Mouse (Mus musculus) neural tube, embryonic 11.5 days (tissue): ENCODE results near the gene 6430531B16Rik. TPM values are rescaled to one million over a fixed set of nuclear protein-coding genes. Genes with fewer than 3 reads are reported as not detected.

Experiments
- ATAC-seq: fragments of 200-750 bp; cut with Nextera tagmentation; 2 replicates; pipeline ENCODE4 v1.8.0; 2017; ENCODE audit warnings: moderate number of reproducible peaks, mild to moderate bottlenecking, moderate TSS enrichment, moderate library complexity; ENCODE audit not compliant: insufficient read depth, low FRiP score, low TSS enrichment
- DNase-seq: peaks from one replicate; pipeline ENCODE4 v3.0.0-alpha.2; 2015; ENCODE audit warnings: low spot score
- H3K27ac ChIP-seq: fragments of 300-500 bp; sonication (generic); 2 replicates; pipeline ENCODE4 v1.5.1; 2014; ENCODE audit warnings: low read depth, mild to moderate bottlenecking, low read length
- H3K27me3 ChIP-seq: fragments of 300-500 bp; sonication (generic); 2 replicates; pipeline ENCODE4 v1.6.1; 2014; ENCODE audit warnings: mild to moderate bottlenecking, low read length, mixed read lengths; ENCODE audit not compliant: control insufficient read depth, insufficient read depth
- H3K36me3 ChIP-seq: fragments of 300-500 bp; sonication (generic); 2 replicates; pipeline ENCODE4 v1.6.1; 2014; ENCODE audit warnings: mild to moderate bottlenecking, low read length, moderate library complexity, mixed read lengths; ENCODE audit not compliant: control insufficient read depth, insufficient read depth
- H3K4me1 ChIP-seq: fragments of 300-500 bp; sonication (generic); 2 replicates; pipeline ENCODE4 v1.6.1; 2014; ENCODE audit warnings: low read length, mixed read lengths; ENCODE audit not compliant: control insufficient read depth, insufficient read depth
- H3K4me2 ChIP-seq: fragments of 300-500 bp; sonication (generic); 2 replicates; pipeline ENCODE4 v1.6.1; 2014; ENCODE audit warnings: low read depth, mild to moderate bottlenecking, moderate library complexity
- H3K4me3 ChIP-seq: fragments of 300-500 bp; sonication (generic); 2 replicates; pipeline ENCODE4 v1.5.1; 2014; ENCODE audit warnings: low read depth, low read length
- H3K9ac ChIP-seq: fragments of 300-500 bp; sonication (generic); 2 replicates; pipeline ENCODE4 v1.6.1; 2014; ENCODE audit warnings: mild to moderate bottlenecking, low read length
- H3K9me3 ChIP-seq: fragments of 300-500 bp; sonication (generic); 2 replicates; pipeline ENCODE4 v1.6.1; 2016; ENCODE audit warnings: low read length; ENCODE audit not compliant: control insufficient read depth
- WGBS: fragments of 180-500 bp; shearing (Covaris S2); extraction: QIAGEN DNeasy Blood & Tissue Kit; methylation state at CpG from one replicate; pipeline ENCODE4 v1.1.7; 2014; 5-methylcytosine and 5-hydroxymethylcytosine counted together
- polyA plus RNA-seq: library from polyadenylated mRNA; unstranded; fragments of >200 nt; fragmentation: Nextera tagmentation; extraction: Ambion mirVana; gene quantifications from 2 replicates; pipeline ENCODE4 v1.2.1, GENCODE M21; 2014

6430531B16Rik gene
- polyA plus RNA-seq, 1 experiment from 2014 or later = not detected

DNA sequence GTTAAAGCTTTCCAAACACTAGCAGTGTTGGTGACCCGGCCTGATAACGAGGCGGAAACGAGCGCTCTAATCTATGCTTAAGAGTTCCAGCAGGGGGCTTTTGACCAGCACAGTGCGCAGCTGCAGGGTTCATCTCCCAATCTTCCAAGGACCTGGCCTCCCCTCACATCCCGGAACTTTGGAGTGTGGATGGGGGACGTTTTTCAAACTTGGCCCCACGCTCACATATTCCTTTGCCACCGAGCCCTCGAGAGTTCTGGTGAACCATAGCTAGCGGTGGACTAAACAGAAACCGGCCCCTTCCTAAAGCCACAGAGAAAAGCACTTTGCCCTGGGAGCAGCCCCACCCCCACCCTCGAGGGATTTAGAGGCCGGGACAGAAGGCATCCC lies 28.7 kb downstream of the 6430531B16Rik start:
- Histone ChIP-seq H3K4me3 (peak overlapping the region; percentile 38), H3K27me3 (peaks cover 30% of the 10 kb centered on the region), H3K4me2 (peak overlapping the region; percentile 67), H3K9ac (peak overlapping the region; percentile 45; the same call in 1 of the 2 replicates), H3K9me3 (no peaks in the 10 kb centered on the region), H3K27ac (no peak overlapping the region), H3K36me3 (no peaks in the 10 kb centered on the region), H3K4me1 (no peaks in the 10 kb centered on the region; the same call in 1 of the 2 replicates)
- under 1% methylated on average over 15 of the region's 15 CpGs for WGBS
- DNase-seq (peak; percentile 66), ATAC-seq (peak; percentile 81)

DNA sequence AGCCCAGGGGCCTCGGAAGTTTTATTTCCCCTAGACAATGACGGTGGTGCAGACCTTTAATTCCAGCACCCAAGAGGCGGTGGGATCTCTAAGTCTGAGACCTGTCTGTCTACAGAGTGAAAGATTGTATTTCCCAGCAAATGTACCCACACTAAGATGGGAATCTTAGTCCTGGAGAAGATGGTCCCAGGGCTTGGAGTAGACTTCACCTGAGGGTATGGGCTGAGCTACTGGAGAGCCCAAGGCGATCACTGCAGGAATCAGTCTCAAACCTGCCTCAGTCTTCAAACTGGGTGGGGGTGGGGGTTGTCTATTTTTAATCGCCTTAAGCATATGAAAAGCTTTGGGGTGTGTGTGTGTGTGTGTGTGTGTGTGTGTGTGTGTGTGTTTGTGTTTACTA lies 32.5 kb downstream of the 6430531B16Rik start:
- ATAC-seq (no peak), DNase-seq (no peak)
- H3K9me3 ChIP-seq = no peaks in the 10 kb centered on the region
- peaks cover 61% of the 10 kb centered on the region for H3K27me3 ChIP-seq
- H3K36me3 ChIP-seq = no peaks in the 10 kb centered on the region
- H3K9ac ChIP-seq = no peak overlapping the region
- 22% methylated on average over 5 of the region's 5 CpGs for WGBS
- peaks cover 2% of the 10 kb centered on the region; the same call in 1 of the 2 replicates for H3K4me1 ChIP-seq
- no peak overlapping the region for H3K4me2 ChIP-seq
- H3K27ac ChIP-seq = no peak overlapping the region
- H3K4me3 ChIP-seq = no peak overlapping the region

DNA sequence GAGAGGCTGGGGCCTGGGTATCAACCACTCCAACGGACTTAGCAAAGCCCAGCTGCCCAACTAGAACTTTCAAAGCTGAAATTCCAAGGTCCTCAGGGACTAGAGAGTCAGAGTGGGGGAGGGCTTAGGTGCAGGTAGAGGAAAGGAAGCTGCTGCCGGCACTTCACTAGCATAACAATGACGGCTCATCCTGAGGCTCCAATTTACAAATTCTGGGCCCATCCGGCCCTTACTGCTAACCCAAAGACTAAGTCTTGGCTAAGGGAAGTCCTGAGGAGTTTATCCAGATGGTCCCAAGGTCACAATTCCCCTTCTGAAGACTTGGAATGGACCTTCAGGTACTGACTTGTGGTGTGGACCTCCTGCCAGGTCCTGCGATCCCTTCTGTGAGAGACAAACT lies 33.0 kb downstream of the 6430531B16Rik start:
- no peaks in the 10 kb centered on the region for H3K36me3 ChIP-seq
- 6% methylated on average over 5 of the region's 5 CpGs for WGBS
- H3K27ac ChIP-seq = no peak overlapping the region
- DNase-seq = no peak
- peaks cover 61% of the 10 kb centered on the region for H3K27me3 ChIP-seq
- no peak overlapping the region for H3K4me2 ChIP-seq
- no peak for ATAC-seq
- H3K4me3 ChIP-seq = no peak overlapping the region
- no peaks in the 10 kb centered on the region for H3K9me3 ChIP-seq
- H3K4me1 ChIP-seq = peaks cover 2% of the 10 kb centered on the region; the same call in 1 of the 2 replicates
- no peak overlapping the region for H3K9ac ChIP-seq

DNA sequence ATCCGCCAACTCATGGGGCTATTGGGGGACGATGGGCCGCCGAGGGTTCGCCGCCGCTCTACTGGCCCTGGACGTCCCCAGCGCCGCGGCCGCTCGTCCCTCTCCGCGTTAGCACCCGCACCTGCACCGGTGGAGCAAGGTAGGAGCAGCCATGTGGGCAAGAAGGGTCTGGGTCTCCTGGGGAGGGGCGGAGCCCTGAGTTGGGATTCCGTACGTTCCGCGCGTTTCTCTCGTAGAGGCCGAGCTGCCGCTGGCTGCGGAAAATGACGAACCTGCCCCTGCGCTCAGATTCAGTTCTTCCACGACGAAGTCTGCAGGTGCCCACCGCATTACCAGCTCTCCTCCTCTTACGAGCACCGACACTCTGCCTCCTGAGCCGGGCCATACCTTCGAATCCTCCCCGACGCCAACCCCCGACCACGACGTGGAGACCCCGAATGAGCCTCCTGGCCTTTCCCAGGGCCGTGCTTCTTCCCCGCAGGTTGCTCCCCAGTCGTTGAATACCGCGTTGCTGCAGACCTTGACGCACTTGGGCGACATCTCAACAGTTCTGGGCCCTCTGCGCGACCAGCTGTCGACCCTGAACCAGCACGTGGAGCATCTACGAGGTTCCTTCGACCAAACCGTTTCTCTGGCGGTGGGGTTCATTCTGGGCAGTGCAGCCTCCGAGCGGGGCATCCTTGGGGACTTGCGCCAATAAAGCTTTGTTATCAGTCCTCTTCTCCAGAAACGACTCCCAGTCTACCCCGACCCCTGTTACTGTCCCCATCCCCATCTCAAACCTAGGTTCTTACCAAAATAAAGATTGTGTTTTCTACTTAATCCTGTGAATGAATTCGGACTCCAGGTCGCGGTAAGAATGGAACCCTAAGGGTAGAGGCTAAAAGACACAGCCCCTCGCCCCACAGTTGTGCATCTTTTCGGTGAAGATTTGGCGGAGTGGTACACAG lies 34.0 kb downstream of the 6430531B16Rik start:
- peak overlapping the region; percentile 22 for H3K4me3 ChIP-seq
- WGBS = 2% methylated on average over 68 of the region's 68 CpGs

DNA sequence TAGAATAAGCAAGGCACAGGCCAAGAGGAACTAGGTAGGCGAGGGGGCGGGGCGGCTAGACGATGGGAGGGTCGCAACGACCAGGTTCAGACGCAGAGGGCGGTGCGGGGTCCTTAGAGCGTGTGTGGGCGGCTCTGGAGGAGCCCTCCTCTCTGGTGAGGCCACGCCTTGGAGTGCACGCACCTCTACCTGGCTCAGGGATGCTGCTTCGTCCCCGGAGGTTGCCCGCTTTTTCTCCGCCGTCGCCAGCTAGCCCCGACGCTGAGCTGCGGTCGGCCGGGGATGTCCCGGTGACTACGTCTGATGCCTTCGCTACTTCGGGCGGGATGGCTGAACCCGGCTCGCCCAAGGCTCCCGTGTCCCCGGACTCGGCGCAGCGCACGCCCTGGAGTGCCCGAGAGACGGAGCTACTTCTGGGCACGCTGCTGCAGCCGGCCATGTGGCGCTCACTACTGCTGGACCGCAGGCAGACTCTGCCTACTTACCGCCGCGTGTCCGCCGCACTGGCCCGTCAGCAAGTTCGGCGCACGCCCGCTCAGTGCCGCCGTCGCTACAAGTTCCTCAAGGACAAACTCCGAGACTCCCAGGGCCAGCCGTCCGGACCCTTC lies 34.8 kb downstream of the 6430531B16Rik start, which contains the start of gene Utf1:
TSS of gene Utf1 (plus strand) at position 116 of the 608 bp plus-strand sequence.
- DNase-seq = no peak
- no peak for ATAC-seq
- WGBS = under 1% methylated on average over 59 of the region's 59 CpGs
- peaks cover 2% of the 10 kb centered on the region; the same call in 1 of the 2 replicates for H3K4me1 ChIP-seq
- no peak within 1 kb of the TSS for H3K9ac ChIP-seq
- H3K27ac ChIP-seq = no peak within 1 kb of the TSS
- H3K4me2 ChIP-seq = peak within 1 kb of the TSS; percentile 34
- H3K27me3 ChIP-seq = peaks cover 58% of the 10 kb centered on the region
- no peaks in the 10 kb centered on the region for H3K36me3 ChIP-seq
- H3K9me3 ChIP-seq = no peaks in the 10 kb centered on the region
- peak within 1 kb of the TSS; percentile 22 for H3K4me3 ChIP-seq

More for the DNA sequence above, 34.0 kb downstream of the 6430531B16Rik start:
- no peak for ATAC-seq
- no peaks in the 10 kb centered on the region for H3K36me3 ChIP-seq
- no peak overlapping the region for H3K27ac ChIP-seq
- H3K27me3 ChIP-seq = peaks cover 60% of the 10 kb centered on the region
- no peak overlapping the region for H3K9ac ChIP-seq
- peak overlapping the region; percentile 34 for H3K4me2 ChIP-seq
- DNase-seq = peak; percentile 42
- peaks cover 2% of the 10 kb centered on the region; the same call in 1 of the 2 replicates for H3K4me1 ChIP-seq
- H3K9me3 ChIP-seq = no peaks in the 10 kb centered on the region

DNA sequence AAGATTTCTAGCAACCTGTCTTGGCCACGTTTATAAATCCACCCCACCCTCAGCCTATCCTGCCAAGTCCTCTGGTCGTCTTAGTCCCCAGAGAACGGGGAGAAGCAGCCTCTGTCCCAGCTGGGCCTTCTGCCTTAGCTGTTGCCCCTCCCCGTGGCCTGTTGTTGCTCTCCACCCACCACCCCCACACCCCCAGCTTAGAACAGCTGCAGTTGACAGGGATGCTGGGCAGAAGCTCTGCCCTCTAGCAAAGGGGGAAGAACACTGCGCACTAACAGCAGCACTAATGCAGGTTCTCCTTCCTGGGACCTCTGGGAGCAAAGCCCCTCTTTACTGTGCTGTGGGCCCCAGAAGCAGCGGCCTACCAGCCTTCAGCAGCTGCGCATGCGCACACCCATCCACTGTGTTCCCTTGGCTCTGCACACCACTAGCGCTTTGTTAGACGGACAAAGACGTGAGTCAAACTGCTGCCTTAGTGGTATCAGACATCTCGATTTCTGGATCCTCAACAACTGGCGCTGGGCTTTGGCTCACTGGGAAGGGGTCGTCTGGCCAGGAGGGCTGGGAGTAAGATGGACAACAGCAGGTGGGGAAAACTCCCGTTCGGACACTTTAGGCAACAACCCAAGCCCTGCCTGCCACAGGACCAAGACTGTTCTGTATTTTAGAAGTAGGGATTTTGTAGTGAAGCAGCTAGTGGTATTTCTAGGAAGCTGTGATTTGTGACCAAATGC lies 37.9 kb downstream of the 6430531B16Rik start:
- Histone ChIP-seq H3K4me1 (peaks cover 2% of the 10 kb centered on the region; the same call in 1 of the 2 replicates), H3K36me3 (no peaks in the 10 kb centered on the region), H3K27ac (no peak overlapping the region), H3K9ac (no peak overlapping the region), H3K4me2 (no peak overlapping the region), H3K9me3 (no peaks in the 10 kb centered on the region), H3K4me3 (no peak overlapping the region), H3K27me3 (peaks cover 39% of the 10 kb centered on the region)
- WGBS = 67% methylated on average over 16 of the region's 16 CpGs
- ATAC-seq (no peak), DNase-seq (no peak)

DNA sequence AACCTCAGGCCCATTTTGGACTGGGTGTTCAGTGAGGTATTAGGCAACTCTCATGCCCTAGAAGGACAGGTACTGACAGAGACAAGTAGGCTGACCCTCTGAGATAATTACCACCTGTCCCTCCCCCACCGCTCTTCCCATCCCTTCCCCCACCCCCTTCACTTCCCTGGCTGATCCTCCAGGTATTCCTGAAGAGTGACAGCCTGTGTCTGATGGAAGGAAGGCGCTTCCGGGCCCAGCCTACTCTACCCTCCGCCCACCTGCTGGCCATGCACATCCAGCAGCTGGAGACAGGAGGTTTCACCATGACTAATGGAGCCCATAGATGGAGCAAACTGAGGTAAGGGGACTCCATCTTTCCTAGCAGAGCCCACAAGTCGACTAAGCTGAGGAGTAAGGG lies 40.7 kb downstream of the 6430531B16Rik start:
- H3K4me3 ChIP-seq = no peak overlapping the region
- ATAC-seq = no peak
- H3K4me2 ChIP-seq = no peak overlapping the region
- H3K9ac ChIP-seq = no peak overlapping the region
- 77% methylated on average over 5 of the region's 5 CpGs for WGBS
- no peaks in the 10 kb centered on the region for H3K9me3 ChIP-seq
- no peaks in the 10 kb centered on the region for H3K36me3 ChIP-seq
- no peak overlapping the region for H3K27ac ChIP-seq
- H3K4me1 ChIP-seq = no peaks in the 10 kb centered on the region
- peaks cover 10% of the 10 kb centered on the region for H3K27me3 ChIP-seq
- DNase-seq = no peak

DNA sequence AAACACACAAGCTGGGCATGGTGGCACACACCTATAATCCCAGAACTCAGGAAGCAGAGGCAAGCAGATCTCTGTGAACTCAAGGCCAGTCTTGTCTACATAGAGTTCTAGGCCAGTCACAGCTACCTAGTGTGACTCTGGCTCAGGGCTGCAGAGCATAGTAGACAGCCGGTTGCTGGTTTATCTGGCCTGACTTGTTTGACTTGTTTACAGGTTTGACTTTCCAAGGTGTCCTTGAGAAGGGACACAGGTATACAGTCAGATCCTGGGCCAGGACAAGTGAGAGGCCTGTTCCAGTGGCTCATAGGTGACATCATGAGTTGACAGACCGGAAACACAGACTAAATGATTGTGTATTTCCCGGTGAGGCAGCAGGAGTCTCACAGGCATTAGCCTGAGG lies 41.4 kb downstream of the 6430531B16Rik start:
- no peak overlapping the region for H3K9ac ChIP-seq
- H3K4me1 ChIP-seq = no peaks in the 10 kb centered on the region
- no peak overlapping the region for H3K4me2 ChIP-seq
- 0 out of 2 replicates have a peak, but pooled peaks cover 3% of the 10 kb centered on the region for H3K27me3 ChIP-seq
- no peak overlapping the region for H3K4me3 ChIP-seq
- 80% methylated on average over 3 of the region's 3 CpGs for WGBS
- no peak overlapping the region for H3K27ac ChIP-seq
- no peaks in the 10 kb centered on the region for H3K9me3 ChIP-seq
- DNase-seq = no peak
- no peak for ATAC-seq
- H3K36me3 ChIP-seq = no peaks in the 10 kb centered on the region
